Mouse (Mus musculus): ENCODE measurements at regions not wholly inside any gene's neighbourhood (a gene's known extent, or its start where the extent isn't known, plus 50 kb on each side); places are given as distances from the start of the nearest gene placed in this dataset.

- DNase-seq (ENCODE audit: low spot score in 2 of 2) = no peak
Observed at GRCm38 (mm10) chr3:17795271-17796260, 152.6 kb upstream of the Cypt12 start.

GRCm38 (mm10) chr3:17796766-17797165, 151.4 kb upstream of the Cypt12 start:
- no peak for DNase-seq (ENCODE audit: low spot score in 2 of 2)

GRCm38 (mm10) chr3:17798399-17798798, 149.8 kb upstream of the Cypt12 start:
- DNase-seq (ENCODE audit: low spot score in 2 of 2) = no peak

GRCm38 (mm10) chr3:17799120-17799519, 149.1 kb upstream of the Cypt12 start:
- DNase-seq (ENCODE audit: low spot score in 2 of 2) = no peak

- DNase-seq (ENCODE audit: low spot score in 2 of 2) = no peak
Observed at GRCm38 (mm10) chr3:17800810-17801209, 147.4 kb upstream of the Cypt12 start.

- DNase-seq (ENCODE audit: low spot score in 2 of 2) = no peak
Observed at GRCm38 (mm10) chr3:17801479-17801878, 146.7 kb upstream of the Cypt12 start.

GRCm38 (mm10) chr3:17805185-17805584, 143.0 kb upstream of the Cypt12 start:
- no peak for DNase-seq (ENCODE audit: low spot score in 2 of 2)

- DNase-seq (ENCODE audit: low spot score in 2 of 2) = no peak
Observed at GRCm38 (mm10) chr3:17811290-17811689, 136.9 kb upstream of the Cypt12 start.

- DNase-seq (ENCODE audit: low spot score in 2 of 2) = no peak
Observed at GRCm38 (mm10) chr3:17824201-17824600, 124.0 kb upstream of the Cypt12 start.

- no peak for DNase-seq (ENCODE audit: low spot score in 2 of 2)
Observed at GRCm38 (mm10) chr3:17824662-17825061, 123.5 kb upstream of the Cypt12 start.

GRCm38 (mm10) chr3:17825254-17825890, 122.8 kb upstream of the Cypt12 start:
- DNase-seq (ENCODE audit: low spot score in 2 of 2) = no peak

GRCm38 (mm10) chr3:17834706-17835105, 113.5 kb upstream of the Cypt12 start:
- DNase-seq (ENCODE audit: low spot score in 2 of 2) = peak; percentile 37 to 40

- DNase-seq (ENCODE audit: low spot score in 2 of 2) = no peak
Observed at GRCm38 (mm10) chr3:17847609-17848008, 100.6 kb upstream of the Cypt12 start.

- DNase-seq (ENCODE audit: low spot score in 2 of 2) = no peak
Observed at GRCm38 (mm10) chr3:17848181-17848580, 100.0 kb upstream of the Cypt12 start.

GRCm38 (mm10) chr3:17862367-17862766, 85.8 kb upstream of the Cypt12 start:
- DNase-seq (ENCODE audit: low spot score in 2 of 2) = no peak

GRCm38 (mm10) chr3:17865112-17865511, 83.1 kb upstream of the Cypt12 start:
- DNase-seq (ENCODE audit: low spot score in 2 of 2) = no peak

- no peak for DNase-seq (ENCODE audit: low spot score in 2 of 2)
Observed at GRCm38 (mm10) chr3:17870895-17871482, 77.2 kb upstream of the Cypt12 start.

- no peak for DNase-seq (ENCODE audit: low spot score in 2 of 2)
Observed at GRCm38 (mm10) chr3:17895869-17896268, 52.3 kb upstream of the Cypt12 start.

GRCm38 (mm10) chr3:17896756-17897155, 51.5 kb upstream of the Cypt12 start:
- DNase-seq (ENCODE audit: low spot score in 2 of 2) = no peak
